Mouse (Mus musculus): ENCODE measurements around the gene Trnp1.

GRCm38 (mm10) chr4:133497461-133498159 lies 740 bp downstream of the Trnp1 start:
- TF ChIP-seq CTCF (IDR thresholded peaks at IDR 0.05; ENCODE audit: low read depth, low read length) (no peak), POLR2A (IDR thresholded peaks at IDR 0.05; ENCODE audit: insufficient read depth, low read length) (no peak)
